Mouse (Mus musculus): ENCODE measurements around the gene Sgms2. TPM values are rescaled to one million over a fixed set of nuclear protein-coding genes. Genes with fewer than 3 reads are reported as not detected.
A peak's percentile ranks its signal among the peaks of the same experiment; 100 is the strongest.

Sgms2 gene
- total RNA-seq, 2 experiments from 2014 or later = 3.3 to 25.5 TPM

DNA sequence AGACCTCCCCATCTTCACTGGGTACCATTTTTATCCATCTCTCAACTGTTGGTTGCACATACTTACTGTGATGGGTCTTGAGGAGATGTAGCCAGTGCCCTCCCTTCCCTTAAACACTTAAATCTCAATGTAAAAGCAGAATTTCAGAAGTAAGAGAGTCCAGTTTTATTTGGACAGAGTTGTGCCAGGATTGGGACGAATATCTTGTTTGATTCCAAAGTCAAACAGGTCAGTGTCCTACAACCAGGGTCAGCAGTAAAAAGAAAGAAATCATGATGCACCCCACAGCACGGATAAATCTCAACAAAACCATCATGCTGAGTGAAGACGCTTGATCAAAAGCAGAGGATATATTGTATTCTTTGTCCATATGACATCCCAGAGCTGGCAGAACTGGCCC is 183.4 kb downstream of the Sgms2 start:
- no peak for DNase-seq

DNA sequence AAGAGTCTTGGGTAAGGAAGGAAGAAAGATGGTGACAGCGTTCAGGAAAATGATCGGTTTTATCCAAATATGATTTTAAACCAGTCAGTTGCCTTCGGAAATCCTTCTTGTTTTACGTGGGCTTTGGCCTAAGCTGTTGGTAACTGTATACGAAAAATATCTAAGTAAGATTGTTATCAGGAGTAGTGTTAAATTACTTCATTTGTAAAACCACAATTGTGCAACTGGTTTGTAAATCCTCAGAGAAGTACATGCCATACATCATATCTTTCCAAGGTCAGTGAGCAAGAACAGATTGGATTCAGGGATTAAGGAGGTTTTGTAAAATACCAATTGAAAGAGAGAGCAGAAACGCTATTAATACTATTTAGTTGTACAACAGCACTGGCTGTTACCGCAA is 185.0 kb downstream of the Sgms2 start:
- DNase-seq = no peak

DNA sequence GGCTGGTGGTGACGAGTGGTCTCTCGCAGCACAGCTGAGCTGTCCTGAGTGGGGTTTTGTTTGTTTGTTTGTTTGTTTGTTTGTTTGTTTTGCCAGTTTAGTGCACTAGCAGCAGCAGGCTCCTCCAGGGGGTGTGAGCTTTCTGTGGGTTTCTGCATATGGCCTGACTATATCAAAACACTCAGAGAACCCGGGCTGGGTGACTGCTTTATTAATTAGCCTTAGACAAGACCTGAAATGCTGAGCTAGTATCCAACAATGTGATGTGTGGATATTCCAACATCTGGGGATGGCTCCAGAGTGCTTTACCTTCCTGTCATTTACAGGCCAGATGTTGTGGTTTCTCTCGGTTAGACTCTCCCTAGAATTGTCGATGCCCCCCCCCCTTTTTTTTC is 187.9 kb downstream of the Sgms2 start:
- DNase-seq = no peak

DNA sequence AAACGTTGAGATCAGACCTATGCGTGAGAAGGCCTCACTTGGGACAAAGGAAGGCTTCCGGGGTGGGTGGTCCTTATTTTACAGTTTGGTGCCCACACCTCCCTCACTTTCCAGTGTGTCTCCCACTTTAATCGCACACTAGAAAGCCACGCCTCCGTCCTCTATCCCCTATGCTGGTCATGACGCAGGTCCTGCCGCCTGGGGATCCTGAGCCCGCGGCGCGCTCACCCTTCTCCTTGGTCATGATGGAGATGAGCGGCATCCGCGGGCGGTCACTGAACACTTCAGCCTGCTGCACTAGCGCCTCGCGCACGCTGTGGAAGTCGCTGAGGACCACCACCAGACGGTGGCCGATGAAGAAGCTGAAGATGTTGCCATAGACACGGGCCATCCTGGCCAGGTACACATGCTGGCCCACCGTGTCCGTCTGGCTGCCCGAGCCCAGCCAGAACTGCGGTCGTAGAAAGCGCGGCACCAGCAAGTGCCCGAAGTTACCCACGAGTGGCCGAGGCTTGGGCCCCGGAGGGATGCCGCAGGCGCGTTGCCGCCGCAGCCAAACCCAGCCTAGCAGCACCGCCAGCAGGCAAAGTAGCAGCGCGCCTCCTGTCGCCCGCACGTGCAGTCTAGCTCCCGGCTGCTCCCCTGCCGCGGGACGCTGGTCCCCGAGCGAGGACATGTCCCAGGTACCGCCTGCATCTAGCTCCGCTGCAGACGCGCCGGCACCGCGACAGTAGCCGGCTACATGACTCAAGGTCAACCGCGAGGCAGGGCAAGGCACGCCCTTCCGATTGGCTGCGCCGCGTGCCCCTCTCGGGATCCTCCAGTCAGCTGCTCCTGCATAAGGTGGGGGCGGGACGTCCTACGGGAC is 188.5 kb downstream of the Sgms2 start, which contains the start of gene Cyp2u1:
TSS of gene Cyp2u1 (minus strand) at position 776 of the 868 bp plus-strand sequence.
- peak; percentile 85 for DNase-seq

DNA sequence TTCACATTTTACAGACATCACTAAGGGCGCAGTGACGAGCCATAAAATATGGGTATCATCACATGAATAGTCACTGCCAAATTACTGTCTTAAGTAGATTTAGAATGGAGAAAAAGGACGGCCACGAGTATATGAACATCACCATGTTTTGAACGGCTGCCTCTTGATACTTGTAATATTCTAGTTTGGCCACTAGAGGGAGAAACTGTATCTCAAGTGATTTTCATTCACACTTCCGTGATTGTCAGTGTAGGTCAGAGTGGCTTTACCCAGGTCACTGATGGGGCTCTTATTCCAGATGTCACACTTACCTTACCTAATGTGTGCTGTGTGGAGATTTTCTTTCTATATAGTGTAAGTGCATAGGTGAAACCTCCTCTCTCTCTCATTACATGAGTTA is 191.3 kb downstream of the Sgms2 start:
- no peak for DNase-seq

DNA sequence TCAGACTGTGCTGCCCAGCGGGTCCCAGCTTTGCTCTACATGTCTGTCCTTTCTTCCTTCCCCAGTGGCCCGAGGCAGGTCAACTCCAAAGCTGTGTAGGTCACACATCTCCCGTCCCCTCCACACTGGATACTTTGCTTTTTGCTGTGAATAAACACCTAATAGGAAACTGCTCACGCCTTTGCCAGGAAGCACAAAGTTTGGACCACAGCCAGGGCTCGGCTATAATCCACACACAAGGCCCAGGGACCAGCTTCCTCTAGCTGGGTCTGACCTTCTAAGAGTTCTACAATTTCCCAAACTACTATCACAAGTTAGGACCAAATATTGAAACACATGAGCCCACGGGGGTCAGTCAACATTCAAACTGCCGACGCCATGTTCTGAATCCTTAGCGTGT is 192.1 kb downstream of the Sgms2 start:
- no peak for DNase-seq

DNA sequence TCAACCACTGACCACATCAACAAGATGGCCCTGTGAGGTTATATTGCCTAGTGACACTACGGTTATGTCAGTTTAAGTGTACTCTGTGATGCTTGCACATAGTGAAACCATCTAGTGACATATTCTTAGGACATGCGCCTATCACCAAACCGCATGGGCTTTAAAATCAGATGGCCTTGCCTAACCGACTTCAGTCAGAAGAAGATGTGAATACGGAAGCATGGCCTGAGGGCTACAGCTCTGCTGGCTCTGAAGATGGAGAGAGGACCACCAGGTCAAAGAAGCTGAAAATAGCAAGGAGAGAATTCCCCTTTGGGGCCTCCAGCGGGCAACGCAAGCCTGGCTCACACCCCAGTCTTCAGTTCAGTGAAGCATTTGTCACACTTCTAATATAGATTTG is 194.3 kb downstream of the Sgms2 start:
- DNase-seq = no peak

DNA sequence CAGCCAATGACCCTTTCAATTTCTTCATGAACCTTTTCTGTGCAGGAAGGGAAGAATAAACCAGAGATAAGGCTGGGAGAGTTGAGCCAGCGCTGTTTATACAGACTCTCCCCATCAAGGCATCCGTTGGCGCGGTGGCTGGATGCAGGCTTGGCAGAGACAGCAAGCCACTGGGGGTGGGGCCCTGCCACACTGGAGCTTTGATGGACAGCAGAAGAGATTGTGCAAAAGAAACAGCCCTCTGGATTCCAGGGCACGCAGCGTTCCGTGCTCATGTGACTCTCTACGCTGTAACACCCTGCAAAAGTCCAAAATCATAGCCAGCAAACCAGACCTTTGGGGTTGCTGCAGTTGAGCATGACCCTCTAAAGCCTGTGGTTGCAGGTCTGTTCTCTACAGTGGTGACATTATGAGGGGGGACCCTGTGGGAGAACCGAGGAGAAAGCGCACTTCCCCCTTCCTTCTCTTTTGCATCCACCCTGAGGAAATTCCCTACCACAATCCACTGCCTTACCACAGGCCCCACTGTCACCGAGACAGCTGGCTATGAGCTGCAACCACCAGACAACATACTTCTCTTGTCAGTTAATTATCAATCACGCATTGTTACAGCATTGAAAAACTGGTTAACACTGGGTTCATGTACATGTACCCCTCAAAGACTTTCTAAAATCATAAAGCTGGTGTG is 195.6 kb downstream of the Sgms2 start:
- no peak for DNase-seq

DNA sequence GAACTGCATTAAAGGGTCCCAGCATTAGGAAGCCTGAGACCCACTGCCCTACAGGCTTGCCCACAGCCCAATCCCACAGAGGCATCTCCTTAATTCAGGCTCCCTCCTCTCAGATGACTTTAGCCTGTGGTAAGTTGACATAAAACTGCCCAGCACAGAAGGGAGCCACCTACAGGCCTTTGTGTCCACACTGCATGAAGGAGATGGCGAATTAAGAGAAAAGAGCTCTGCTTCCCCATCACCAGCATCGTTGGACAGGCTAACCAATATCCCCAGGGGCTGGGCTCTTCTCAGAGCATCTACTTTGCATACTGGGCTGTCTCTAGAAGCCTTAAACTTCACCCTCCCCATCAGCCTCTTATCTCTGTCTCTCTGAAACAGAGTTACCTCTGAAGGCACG is 196.7 kb downstream of the Sgms2 start:
- DNase-seq = no peak

DNA sequence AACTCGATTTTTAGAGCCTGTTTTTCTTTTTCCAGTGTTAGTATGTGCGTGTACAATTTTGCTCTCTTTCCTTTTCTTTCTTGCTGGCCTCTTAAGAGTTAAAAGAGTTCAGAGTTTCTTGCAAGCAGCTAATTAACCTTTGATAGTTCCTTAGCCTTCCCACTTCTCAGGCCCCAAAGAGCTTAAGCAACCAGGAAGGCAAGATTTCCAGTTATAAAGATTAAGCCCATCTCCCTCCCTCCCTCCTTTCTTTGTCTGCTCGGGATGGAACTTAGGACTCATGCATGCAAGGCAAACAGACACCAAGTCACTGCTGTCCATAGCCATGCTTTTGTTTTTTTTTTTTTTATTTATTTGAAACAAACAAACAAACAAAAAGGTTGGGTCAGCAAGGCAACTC is 198.3 kb downstream of the Sgms2 start:
- DNase-seq = no peak

DNA sequence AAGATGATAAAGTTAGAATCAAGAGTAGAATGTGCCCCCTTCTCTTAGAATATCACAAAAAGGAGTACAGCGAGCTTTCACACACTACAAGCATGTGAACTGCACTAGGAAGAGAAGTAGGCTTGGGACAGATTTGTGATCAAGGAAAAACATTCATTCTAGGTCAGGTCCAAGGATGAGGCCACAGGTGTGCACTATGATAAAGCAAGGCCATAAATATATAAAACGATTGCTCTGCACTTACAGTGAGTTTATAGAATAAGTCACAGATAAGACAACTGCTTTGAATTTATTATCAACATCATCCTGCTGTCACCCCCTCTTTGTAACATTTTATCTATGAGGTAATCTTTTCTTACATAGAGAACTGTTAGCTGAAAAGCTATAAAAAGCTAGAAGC is 198.9 kb downstream of the Sgms2 start:
- no peak for DNase-seq

DNA sequence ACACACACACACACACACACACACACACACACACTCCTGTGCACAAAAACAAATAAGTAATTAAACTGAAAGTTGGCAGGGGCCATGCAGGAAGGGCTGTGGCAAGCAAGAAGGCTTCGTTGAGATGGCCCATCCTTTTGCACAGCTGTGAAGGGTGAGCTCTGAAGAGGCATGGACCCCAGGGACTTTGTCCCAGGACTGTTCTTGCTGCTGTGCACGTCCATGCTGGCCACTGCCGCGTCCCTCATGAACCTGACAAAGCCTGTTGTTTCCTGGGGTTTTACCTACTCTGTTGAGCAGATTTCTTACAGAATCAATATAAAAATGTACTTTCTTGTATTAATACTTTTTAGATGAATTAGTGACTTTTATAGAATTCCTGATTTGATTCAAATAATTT is 199.3 kb downstream of the Sgms2 start:
- no peak for DNase-seq

DNA sequence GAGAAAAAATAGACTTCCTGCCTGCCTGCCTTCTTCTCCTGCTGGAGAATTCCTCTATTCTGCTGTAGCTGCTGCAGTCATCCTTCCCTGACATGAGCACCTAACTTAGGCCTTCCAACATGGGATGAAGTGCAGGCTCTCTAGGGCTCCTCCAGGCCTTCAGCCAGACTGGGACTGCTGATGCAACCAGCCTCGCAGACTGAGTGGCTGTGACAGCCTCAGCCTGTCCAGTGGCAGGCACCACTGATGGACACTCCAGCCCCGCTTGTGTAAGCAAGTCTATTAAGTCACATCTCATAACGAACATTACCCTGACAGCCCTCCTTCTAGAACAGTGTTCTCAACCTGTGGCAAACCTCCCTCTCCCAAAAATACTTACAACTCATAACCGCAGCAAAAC is 217.1 kb downstream of the Sgms2 start:
- DNase-seq = no peak

DNA sequence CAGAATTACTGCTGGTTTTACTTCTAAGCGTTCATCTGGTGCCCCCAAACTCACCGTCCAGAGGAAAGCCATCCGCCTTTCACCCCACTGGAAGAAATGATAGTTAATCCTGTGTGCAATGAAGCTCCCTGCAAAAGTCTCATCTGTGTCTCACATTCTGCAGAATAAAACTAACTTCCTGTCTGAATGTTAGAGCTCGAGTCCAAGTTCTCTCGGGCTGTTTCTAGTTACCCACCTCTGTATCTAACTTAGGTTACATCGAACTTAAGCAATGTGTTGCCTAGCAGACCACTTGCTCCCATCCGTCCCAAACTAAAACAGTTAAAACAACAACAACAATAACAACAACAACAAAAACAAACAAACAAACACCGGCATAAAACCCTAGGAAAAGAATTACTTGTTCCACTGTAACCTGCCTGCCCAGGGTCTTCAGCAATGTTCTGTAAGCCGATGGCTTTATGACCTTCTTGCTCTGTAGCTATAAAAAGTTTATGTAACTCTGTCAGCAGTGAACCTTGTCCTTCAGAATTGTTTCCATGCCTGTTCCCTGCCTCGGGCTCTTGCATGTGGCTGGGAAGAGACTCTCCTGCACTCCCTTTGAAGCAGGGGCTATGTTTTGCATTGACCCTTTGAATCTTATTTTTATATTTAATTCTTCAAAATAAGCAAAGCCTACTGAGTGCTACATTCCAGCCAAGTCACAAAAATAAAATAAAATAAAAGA is 218.7 kb downstream of the Sgms2 start:
- DNase-seq = no peak

DNA sequence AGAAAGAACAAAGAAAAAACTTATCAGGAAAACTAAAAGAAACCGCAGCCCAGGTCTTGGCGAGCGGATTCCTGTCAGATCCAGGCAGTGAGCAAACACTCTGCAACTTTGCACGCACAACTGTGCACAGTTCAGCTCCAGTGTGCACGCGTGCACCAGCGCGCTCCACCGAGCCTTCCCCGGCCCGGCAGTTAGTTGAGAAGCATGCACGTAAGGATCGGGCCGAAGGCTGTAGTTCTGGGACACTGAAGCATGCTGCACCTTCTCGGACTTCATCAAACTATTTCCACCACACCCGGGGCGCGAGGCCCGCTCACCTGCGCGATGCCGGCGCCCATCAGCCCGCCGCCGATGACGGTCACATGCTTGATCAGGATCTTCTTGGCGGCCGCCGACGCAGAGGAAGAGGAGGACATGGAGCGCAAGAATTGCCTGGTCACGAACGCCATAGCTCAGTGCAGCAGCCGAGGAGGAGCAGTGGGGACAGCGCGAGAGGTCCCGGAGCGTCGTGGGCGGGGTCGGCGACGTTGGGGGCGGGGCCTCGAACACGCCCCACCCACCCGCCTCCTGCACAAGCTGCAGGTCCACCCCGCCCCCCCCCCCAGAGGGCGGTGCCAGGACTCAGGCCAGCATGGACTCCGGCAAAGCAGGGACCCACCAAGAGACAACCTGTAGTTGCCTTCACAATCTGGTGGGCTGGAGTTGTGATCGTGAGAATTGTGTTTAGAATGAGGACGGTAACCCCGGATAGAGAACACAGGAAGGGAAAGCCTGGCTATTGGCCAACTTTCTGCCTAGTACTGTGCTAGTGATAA is 219.4 kb downstream of the Sgms2 start, which contains the start of gene Hadh:
TSS of gene Hadh (minus strand) at position 543 of the 815 bp plus-strand sequence.
- peak; percentile 86 for DNase-seq

DNA sequence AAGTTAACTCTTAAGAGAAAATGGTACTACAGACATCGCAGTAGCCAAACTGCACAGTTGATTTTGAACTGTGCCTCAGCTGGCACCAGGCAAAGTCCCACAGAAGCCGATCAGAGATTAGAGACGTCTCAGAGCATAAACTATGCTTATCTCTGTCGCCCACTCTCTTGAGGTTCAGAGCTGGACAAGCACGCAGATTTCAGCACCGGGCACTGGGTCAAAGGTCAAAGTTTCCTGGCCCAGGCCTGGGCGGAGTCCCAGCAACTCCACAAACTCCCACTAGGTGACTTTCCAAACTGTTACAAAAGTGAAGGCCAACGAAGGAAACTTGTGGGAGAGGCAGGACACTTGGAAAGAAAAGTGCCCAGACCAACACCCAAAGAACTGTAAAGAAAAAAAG is 220.1 kb downstream of the Sgms2 start:
- peak; percentile 57 for DNase-seq

DNA sequence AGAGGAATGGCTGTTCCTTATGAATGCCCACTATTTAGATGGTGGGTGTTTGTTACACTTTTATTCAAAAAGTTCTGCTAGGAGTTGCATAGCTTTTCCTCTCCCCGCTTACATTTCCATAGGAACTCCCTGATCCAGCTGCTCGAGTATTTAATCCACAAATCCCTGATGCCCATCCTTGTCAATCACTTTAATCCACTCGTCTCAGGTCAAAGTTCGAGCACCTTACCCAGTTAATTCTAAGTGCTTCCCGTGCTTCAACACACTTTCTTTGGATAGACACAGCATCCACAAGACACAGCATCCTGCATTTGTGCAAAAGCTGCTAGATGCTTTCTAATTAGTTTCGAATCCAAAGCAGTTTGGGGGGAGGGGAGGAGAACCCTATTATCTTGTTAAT is 220.8 kb downstream of the Sgms2 start:
- no peak for DNase-seq

Other genes starting within 250 kb of the Sgms2 start
- gene Hadh, start 219.3 kb downstream of the Sgms2 start, total RNA-seq (2021) = 100 to 1,000 TPM; 208 to 234 TPM
- 1 to 10 TPM; 3.5 to 5.8 TPM for gene Cyp2u1, start 188.2 kb downstream of the Sgms2 start, total RNA-seq (2021)
- 10 to 100 TPM; 19.8 to 22.7 TPM for gene Papss1, start 73.4 kb upstream of the Sgms2 start, total RNA-seq (2021)